Mouse (Mus musculus) gastrocnemius, postnatal 25 days (tissue): Measurements from ENCODE around the gene Zfand4. TPM values are rescaled to one million over a fixed set of nuclear protein-coding genes. Genes with fewer than 3 reads are reported as not detected.
"Not testable (repeated sequence)": the region's sequence is repeated elsewhere in the genome, so short reads cannot be mapped to it uniquely, and the experiment has no call there.

Experiments
- DNase-seq: peaks from one replicate; pipeline ENCODE4 v3.0.0; 2022
- long read RNA-seq, 2 experiments: library from polyadenylated mRNA; stranded (forward); transcript quantifications; one replicate each; pipeline ENCODE4 v2.0.0; 2021
- total RNA-seq, 2 experiments: library from RNA; stranded (reverse); gene quantifications; 1 replicate in 1 of 2; 2 replicates in 1 of 2; pipeline ENCODE4 v1.2.3; 2021

Gene Zfand4
- total RNA-seq, result 1 to 10 TPM in 1 of 2 experiments, under 1 TPM in 1; 0.51 to 1.1 TPM
- long read RNA-seq, experiment 1, result 0 reads
- long read RNA-seq, experiment 2, partial matches to known transcripts, result 0 of 1 reads
- long read RNA-seq, experiment 2, other reads (novel, unspliced or antisense), result 1 of 1 reads

GRCm38 (mm10) chr6:116264018-116264651 is at the start of gene Zfand4:
Zfand4 (plus strand) TSS chr6:116264222.
- peak; percentile 88 for DNase-seq

GRCm38 (mm10) chr6:116227767-116228166 is 36.3 kb upstream of the Zfand4 start:
- DNase-seq, result no peak

DNA sequence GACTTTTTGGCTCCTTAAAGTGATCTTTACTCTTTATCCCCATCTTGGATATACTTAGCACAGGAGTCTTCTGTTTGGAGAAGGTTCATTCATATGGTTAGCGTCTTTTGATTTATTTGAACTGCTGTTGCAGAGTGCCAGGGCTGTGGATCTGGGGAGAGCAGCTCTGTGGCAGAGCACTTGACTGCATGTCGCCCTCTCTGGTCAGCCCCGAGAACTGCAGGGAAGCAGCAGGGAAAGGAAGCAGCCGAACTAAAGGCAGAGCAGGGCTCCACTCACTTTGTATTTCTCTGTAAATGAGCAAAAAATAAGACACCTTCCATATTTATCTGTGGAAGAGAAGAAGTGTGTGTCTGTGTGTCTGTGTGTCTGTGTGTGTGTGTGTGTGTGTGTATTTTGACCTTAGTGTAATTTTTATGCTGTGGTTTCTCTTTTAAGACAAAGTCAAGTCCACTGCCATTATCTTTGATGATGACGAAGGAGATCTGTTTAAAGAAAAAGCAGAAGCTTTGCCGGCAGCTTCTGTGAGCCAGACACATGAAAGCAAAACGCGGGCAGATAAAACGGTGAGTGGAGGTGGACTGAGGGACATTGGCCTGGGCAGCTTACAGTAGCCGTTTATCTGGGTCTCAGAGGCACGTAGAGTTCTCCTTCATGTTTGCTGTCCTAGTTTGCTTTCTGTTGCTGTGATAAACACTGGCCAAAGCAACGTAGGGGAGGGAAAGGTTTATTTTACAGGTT is 35.1 kb upstream of the Zfand4 start:
- peak; percentile 32 for DNase-seq

DNA sequence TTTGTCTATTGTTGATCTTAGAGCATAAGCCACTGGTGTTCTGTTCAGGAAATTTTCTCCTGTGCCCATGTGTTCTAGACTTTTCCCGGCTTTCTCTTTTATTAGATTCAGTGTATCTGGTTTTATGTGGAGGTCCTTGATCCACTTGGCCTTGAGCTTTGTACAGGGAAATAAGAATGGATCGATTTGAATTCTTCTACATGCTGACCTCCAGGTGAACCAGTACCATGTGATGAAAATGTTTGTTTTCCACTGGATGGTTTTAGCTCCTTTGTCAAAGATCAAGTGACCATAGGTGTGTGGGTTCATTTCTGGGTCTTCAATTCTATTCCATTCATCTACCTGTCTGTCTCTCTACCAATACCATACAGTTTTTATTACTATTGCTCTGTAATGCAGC is 29.2 kb upstream of the Zfand4 start:
- not testable (repeated sequence) for DNase-seq

DNA sequence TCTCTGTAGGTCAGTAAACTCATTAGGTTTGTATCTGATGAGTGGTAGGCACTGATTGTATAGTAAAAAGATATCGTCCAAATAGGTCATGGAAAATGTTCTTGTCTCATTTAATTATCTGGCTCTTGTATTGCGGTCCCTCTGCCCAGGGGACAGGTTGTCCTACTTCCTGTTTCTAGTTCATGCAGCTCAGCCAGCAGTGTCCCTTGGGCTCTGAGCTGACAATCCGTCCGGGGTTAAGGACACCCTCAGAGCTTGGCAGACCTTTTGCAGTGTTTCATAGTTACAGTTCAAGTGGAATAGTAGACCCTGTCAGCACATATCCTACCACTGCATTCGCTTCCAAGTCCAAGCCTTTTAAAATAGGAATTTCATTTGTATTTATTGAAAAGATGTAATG is 28.7 kb upstream of the Zfand4 start:
- DNase-seq, result no peak

DNA sequence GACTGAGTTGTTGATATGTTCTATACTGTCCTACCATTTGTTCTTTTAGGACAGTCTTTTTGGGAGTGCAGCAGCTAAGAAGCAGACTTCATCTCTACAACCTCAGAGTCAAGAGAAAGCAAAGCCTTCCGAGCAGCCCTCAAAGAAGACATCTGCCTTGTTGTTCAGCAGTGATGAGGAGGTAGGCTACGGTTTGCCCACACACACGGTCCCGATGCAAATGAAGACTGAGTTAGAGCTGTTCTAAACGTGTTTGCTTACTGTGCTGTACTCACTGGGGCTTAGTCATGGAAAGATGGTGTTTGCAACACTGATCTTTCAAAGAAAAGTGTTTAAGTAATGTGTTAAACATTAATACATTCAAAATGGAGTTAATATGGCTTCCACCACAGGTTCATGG is 25.9 kb upstream of the Zfand4 start:
- DNase-seq, result no peak

- no peak for DNase-seq
These were observed 23.7 kb upstream of the Zfand4 start for GRCm38 (mm10) chr6:116240371-116240770.

GRCm38 (mm10) chr6:116259649-116260048 is 4.4 kb upstream of the Zfand4 start:
- no peak for DNase-seq

GRCm38 (mm10) chr6:116260481-116260880 is 3.5 kb upstream of the Zfand4 start:
- no peak for DNase-seq

DNA sequence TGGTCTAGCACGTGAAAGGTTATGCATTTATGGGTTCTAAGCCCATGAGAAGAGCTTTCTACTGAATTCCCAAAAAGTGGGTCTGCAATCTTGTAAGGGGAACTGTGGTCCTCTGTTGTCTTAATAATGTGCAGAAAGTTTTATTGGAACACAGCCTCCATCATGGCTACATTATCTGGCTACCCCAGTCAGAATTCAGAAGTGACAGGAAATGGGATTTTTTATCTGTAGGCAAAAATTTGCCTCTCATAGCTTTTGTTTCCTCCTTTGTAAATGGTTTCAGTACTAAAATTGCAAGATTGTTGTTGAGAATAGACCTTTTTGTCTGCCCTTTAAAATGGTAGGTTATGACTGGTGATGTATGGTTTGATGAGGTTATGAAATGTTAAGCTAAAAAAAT is 1.2 kb upstream of the Zfand4 start:
- no peak for DNase-seq

- no peak for DNase-seq
These were observed 814 bp downstream of the Zfand4 start for GRCm38 (mm10) chr6:116264836-116265235.

DNA sequence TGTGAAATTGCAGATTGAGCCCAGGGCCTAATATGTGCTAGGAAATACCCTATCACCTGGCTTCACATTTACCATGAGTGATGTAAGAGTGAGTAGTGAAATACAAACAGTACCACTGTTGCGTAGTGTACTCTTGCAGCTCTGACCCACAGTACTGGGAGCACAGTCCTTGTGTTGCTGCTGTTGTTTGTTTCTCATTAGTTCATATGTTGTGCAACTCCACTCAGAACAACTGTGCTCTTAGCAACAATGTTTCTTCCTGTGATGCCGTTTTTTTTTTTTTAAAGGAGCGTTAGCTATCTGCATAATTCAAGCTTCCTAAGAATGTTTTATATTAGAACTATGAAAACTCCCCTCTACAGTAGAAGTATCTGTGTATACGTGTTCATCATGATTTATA is 1.6 kb downstream of the Zfand4 start:
- no peak for DNase-seq

DNA sequence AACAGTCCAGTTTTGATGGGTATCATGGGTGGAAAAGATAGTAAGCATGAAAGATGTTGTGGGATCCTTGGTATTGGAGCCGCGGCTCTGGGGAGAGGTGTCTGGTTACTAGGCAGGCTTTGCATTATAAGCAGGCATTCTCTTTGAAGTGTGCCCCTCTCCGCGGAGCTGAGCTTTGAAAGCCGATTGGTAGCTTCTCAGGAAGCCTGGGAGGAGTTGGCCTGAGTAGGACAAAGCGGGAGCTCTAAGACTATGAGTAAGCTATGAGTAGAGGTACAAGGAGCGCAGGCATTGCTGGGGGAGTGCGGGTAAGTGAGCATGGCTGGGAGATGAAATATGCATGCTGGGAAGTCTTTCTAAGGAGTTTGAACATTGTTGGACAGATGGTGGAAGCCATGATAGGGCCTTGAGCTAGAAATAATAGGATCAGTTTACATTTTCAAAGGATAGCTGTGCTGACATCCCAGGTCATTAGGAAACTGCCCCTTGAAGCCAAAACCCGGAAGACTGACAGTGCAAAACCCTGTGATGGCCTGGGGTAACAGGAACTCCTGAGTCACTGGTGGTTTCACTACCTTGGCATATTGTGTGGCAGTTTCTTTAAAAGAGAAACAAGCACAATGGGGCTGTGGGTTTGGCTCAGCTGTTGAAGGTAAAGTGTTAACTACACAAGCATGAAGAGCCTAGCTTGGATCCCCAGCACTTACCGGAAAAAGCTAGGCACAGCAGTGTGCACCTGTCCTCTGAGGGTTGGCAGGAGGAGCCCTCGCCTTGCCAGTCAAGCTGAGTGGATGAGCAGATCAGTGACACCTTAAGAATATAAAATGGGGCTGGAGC is 2.5 kb downstream of the Zfand4 start:
- no peak for DNase-seq

GRCm38 (mm10) chr6:116267110-116267423 is 3.0 kb downstream of the Zfand4 start:
- DNase-seq, result no peak

- DNase-seq, result no peak
These were observed 11.7 kb downstream of the Zfand4 start for GRCm38 (mm10) chr6:116275695-116276094.

GRCm38 (mm10) chr6:116278679-116279317 is 14.8 kb downstream of the Zfand4 start:
- no peak for DNase-seq

DNA sequence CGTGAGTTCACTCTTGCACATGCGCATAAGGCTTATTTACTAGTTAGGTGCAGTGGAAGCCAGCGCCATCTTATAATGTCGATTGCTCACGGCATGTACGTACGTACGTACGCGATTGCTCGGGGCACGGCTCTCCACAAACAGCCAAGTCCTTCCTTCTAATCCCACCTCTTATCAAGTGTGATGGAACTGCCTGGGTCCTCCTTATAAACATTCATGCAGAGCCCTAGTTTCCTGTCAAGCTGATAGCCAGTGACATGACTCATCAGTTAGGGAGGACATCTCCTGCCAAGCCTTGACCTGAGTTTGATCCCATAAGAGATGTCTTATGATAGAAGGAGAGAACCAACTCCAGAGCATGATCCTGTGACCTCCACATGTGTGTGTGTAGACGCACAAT is 17.0 kb downstream of the Zfand4 start:
- no peak for DNase-seq

DNA sequence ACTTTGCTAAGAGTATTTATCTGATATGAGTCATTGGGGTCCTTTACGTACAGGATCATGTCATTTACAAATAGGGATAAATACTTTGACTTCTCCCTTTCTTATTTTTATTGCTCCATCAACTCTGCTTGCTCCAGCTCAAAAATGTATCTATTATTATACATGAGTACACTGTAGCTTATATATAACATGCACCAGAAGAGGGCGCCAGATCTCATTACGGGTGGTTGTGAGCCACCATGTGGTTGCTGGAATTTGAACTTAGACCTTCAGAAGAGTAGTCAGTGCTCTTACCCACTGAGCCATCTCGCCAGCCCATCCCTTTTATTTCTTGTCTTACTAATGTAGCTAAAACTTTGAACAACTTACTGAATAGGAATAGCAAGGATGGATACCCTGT is 18.5 kb downstream of the Zfand4 start:
- DNase-seq, result no peak

DNA sequence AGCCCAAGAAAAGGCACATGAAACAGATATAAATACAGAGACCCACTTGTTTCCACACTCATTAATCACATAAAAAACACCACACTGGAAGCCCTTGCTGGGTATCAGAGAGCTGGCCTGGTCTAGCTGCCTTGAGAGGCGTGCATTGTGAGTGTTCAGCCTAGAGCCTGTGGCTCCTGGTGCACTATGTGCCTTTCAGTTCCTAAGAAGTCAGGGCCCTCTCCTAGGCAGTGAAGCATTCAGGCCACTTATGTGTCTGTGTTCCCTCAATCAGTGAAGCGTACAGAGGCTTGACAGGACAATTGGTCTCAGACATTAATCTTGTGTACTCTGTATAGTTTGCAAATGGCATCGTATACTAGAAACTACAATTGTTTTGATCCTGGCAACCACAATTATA is 19.3 kb downstream of the Zfand4 start:
- no peak for DNase-seq

- no peak for DNase-seq
These were observed 22.3 kb downstream of the Zfand4 start for GRCm38 (mm10) chr6:116286321-116286720.

DNA sequence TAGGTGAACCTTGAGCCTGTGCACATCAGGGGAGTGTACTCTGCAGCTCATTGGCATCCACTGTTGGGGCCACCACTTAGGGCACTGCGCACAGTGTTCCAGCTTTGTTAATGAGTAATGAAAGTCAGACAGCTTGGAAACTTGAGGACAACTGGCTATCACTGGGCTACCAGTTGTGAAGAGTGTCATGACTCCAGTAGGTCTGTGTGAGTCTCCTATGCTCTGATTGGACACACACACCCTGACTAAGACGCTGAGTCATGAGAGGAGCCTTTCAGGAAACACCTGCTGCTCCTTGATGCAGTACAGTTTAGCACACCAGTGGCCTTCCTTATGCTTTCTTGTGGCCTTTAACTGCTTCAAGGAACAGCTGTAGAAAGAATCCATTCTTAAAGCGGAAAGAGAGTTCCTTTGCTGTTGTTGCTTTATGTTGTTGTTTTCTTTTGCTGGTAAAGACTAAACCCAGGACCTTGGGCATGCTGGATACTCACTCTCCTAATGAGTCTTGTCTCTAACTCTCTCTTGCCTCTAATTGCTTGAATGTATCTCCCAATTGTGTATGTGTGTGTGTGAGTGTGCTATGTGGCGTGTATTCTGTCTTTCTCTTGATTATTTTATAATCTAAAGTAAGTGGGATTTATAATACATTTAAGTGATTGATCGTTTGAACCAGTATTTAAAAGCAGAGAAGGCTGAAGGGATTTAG is 23.0 kb downstream of the Zfand4 start:
- DNase-seq, result peak; percentile 9

- no peak for DNase-seq
These were observed 47.4 kb downstream of the Zfand4 start for GRCm38 (mm10) chr6:116311411-116311810.
